Mouse (Mus musculus): ENCODE measurements around the gene Mybbp1a. TPM values are rescaled to one million over a fixed set of nuclear protein-coding genes. Genes with fewer than 3 reads are reported as not detected.
"Not testable (repeated sequence)": the region's sequence is repeated elsewhere in the genome, so short reads cannot be mapped to it uniquely, and the experiment has no call there.

Gene Mybbp1a
- polyA plus RNA-seq, 1 experiment from 2014 or later: 111 TPM

DNA sequence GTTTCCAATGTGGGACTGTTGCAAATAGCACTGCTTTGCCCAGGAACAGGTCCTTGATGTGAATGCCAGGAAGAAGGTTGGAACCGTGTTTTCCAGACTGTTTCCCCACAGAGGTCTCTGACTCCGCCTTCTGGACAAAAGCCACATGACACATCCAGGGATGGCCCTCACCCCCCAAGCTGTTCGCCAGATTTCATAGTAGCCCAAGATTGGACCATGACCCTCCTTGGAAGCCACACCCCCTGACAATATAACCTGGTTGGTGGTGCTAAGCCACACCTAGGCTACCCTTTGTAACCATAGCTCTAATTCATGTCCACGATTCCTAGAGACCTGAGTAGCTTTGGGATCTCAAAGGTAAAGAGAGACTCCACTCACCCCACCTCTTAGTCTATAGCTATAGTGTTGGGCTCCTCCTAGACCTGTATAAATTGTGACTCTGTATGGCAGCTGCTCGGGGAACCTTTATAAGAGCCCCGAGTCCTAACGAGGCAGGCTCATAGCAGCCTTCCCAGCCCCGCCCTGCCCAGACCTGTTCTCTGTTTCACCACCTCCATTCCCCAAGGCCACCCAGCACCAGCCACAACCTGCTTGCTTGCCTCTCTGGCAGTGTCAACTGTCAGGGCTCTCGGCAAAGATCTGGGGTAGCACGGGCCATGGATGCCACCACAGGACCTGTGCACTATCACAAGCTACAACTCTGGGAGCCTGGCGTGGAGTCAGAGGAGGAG lies 6.0 kb upstream of the Mybbp1a start, which contains the start of gene Ggt6:
Gene Ggt6, plus strand, starts transcription at position 564 of the 731 bp plus-strand sequence.
- no peak within 1 kb of the TSS for H3K27ac ChIP-seq
- H3K4me1 ChIP-seq: no peaks in the 10 kb centered on the region
- no peak within 1 kb of the TSS for H3K4me3 ChIP-seq
- H3K9ac ChIP-seq: no peak within 1 kb of the TSS
- H3K4me2 ChIP-seq (replicated peaks): no peak within 1 kb of the TSS
- H3K27me3 ChIP-seq (replicated peaks): no peaks in the 10 kb centered on the region
- no peaks in the 10 kb centered on the region for H3K36me3 ChIP-seq
- H3K9me3 ChIP-seq: no peaks in the 10 kb centered on the region
- ATAC-seq (ENCODE audit: low FRiP score, low read depth): no peak
- 69% methylated on average over 11 of the region's 11 CpGs for WGBS

DNA sequence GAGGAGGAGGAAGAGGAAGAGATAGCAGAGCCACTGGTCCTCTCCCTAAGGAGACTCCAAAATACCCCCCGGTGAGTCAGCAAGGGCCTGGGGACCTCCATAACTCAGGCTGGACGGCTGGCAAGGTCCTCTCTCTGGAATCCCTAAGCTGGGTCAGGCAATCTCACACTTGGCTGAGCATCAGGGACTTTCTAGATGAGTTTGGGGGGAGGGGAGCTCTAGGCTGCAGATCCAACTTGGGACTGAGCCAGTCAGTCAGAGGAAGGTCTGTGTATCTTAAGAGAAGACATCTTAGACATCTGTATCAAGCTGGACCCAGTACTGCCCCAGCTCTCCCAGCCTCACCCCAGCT lies 5.5 kb upstream of the Mybbp1a start:
- no peak for ATAC-seq (ENCODE audit: low FRiP score, low read depth)
- no peaks in the 10 kb centered on the region for H3K27me3 ChIP-seq (replicated peaks)
- H3K4me2 ChIP-seq (replicated peaks): no peak overlapping the region
- no peak overlapping the region for H3K4me3 ChIP-seq
- WGBS: 48% methylated on average over 2 of the region's 2 CpGs
- H3K4me1 ChIP-seq: no peaks in the 10 kb centered on the region
- H3K27ac ChIP-seq: no peak overlapping the region
- no peak overlapping the region for H3K9ac ChIP-seq
- no peaks in the 10 kb centered on the region for H3K36me3 ChIP-seq
- H3K9me3 ChIP-seq: no peaks in the 10 kb centered on the region

DNA sequence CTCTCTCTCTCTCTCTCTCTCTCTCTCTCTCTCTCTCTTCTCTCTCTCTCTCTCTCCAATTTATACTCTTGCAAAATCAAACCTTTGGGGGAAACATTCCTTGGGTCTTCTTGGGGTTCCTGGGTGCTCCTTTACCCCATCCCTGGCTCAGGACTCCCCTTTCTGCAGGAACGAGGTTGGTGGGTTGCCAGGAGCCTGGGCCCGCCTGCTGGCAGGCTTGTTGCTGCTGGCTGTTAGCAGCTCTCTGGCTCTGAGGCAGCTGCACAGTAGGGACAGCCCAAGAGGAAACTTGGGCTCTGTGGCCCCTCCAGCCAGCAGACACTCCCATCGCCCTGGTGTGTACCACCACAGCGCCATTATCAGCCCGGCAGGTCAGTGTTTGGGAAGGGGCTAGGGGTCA lies 4.9 kb upstream of the Mybbp1a start:
- 80% methylated on average over 5 of the region's 5 CpGs for WGBS
- ATAC-seq (ENCODE audit: low FRiP score, low read depth): no peak
- H3K27ac ChIP-seq: no peak overlapping the region
- no peaks in the 10 kb centered on the region for H3K4me1 ChIP-seq
- no peaks in the 10 kb centered on the region for H3K27me3 ChIP-seq (replicated peaks)
- H3K36me3 ChIP-seq: no peaks in the 10 kb centered on the region
- H3K9me3 ChIP-seq: no peaks in the 10 kb centered on the region
- no peak overlapping the region for H3K4me2 ChIP-seq (replicated peaks)
- H3K4me3 ChIP-seq: no peak overlapping the region
- no peak overlapping the region for H3K9ac ChIP-seq

DNA sequence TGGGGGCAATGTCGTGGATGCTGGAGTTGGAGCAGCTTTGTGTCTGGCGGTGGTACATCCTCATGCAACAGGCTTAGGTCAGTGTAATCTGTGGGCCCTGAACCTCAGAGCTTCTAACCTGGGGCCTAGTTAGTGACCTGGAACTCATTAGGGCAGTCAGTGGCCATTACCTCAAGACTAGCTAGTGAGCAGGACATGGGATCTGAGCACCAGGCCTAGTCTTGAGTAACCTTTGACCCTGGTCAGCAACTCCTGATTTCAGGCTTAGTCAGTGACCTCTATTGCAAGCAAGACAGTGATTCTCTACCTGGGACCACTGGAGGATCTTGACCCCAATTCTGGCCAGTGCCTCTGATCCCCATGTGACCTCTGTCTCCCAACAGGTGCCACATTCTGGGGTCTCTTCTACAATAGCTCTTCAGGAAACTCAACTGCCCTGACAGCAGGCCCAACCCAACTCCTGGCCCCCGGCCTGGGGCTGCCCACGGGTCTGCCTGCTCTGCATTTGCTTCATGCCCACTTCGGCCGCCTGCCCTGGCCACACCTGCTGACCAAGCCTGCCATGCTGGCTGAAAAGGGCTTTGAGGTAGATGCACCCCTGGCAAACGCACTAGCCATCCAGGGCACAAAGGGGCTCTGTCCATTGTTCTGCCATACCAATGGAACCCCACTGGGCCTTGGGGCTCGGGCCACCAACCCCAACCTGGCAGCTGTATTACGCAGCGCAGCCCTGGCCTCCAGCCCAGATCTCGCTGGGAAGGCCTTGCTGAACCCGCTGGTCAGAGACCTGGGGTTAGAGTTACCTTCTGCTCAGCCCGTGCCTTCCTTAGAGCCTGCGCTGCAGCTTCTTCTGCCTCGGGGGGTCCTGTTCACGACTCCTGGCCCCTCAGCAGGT lies 4.2 kb upstream of the Mybbp1a start:
- Histone ChIP-seq H3K9me3 (no peaks in the 10 kb centered on the region), H3K27ac (no peak overlapping the region), H3K27me3 (replicated peaks) (no peaks in the 10 kb centered on the region), H3K36me3 (no peaks in the 10 kb centered on the region), H3K4me1 (peaks cover 5% of the 10 kb centered on the region), H3K4me3 (no peak overlapping the region), H3K9ac (no peak overlapping the region), H3K4me2 (replicated peaks) (no peak overlapping the region)
- ATAC-seq (ENCODE audit: low FRiP score, low read depth): no peak
- 82% methylated on average over 16 of the region's 16 CpGs for WGBS

DNA sequence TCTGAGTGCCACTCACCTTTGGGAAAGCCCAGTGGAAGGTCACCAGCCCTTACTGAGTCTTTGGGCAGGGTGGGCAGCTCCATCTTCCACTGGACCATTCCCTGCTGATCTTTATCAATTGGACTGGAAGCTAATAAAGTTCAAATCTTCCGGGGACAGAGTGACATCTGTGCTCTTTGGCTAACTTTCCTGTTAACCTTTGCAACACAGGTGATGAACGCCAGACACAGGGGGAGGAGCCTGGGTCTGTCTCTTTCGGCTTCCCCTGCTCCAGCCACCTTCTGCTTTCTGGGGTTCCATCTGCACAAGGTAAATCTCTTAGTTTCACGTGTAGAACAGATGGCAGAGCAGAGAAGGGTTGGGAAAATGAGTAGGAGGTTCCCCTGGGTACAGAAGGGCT lies 2.7 kb upstream of the Mybbp1a start:
- no peak overlapping the region for H3K27ac ChIP-seq
- peaks cover 12% of the 10 kb centered on the region for H3K4me1 ChIP-seq
- H3K27me3 ChIP-seq (replicated peaks): no peaks in the 10 kb centered on the region
- WGBS: 76% methylated on average over 4 of the region's 4 CpGs
- no peak overlapping the region for H3K4me3 ChIP-seq
- no peak for ATAC-seq (ENCODE audit: low FRiP score, low read depth)
- no peak overlapping the region for H3K4me2 ChIP-seq (replicated peaks)
- H3K36me3 ChIP-seq: peaks cover 12% of the 10 kb centered on the region
- H3K9ac ChIP-seq: no peak overlapping the region
- H3K9me3 ChIP-seq: no peaks in the 10 kb centered on the region

DNA sequence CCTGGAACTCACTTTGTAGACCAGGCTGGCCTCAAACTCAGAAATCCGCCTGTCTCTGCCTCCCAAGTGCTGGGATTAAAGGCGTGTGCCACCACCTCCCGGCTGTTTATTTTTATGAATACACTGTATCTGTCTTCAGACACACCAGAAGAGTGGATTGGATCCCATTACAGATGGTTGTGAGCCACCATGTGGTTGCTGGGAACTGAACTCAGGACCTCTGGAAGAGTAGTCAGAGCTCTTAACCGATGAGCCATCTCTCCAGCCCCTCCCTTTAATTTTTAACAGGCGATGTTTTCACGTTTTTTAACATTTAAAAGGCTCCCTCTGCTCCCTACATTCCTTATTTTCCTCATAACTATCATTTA lies 574 bp upstream of the Mybbp1a start:
- peaks cover 34% of the 10 kb centered on the region for H3K36me3 ChIP-seq
- H3K9ac ChIP-seq: peak overlapping the region; percentile 65
- peaks cover 12% of the 10 kb centered on the region for H3K4me1 ChIP-seq
- H3K27ac ChIP-seq: peak overlapping the region; percentile 82
- not testable (repeated sequence) for H3K9me3 ChIP-seq; H3K27me3 ChIP-seq (replicated peaks)
- peak; percentile 45; the same call in 1 of the 2 replicates for ATAC-seq (ENCODE audit: low FRiP score, low read depth)
- H3K4me2 ChIP-seq (replicated peaks): peak overlapping the region; percentile 93
- WGBS: 49% methylated on average over 6 of the region's 6 CpGs
- H3K4me3 ChIP-seq: peak overlapping the region; percentile 77

DNA sequence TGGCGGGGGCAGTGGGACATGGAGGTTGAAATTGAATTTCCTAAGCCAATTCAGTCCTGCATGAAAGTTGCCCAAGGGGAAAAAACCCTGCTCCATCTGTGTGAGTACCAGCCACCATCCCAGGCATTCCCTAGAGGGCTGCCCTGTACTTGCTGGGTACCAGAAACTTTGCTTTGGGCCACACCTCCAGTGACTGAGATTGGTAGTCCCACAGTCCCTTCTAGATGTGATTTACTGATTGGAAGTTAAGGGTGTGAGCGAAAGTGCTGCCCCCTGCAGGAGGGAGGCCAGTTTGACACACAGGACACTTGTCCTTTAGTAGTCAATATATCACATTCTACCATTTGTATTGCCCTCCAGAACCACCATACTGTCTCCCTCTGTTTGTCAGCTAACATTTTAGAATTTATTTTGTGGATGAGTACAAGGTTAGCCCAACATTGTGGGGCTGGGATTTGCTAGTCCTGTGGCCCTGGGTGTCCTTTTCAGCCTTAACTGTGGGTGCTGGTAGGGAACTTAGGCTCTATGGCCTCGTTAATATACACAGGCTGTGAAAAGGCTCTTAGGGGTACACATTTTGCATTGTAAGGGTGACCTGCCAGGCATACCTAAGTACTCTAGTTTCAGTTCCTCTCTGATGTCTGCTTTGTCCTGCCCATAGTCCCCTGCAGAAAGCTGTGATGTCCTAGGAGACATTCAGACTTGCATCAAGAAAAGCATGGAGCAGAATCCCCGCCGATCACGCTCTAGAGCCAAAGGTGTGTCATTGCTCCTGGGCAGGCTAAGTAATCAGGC lies 5.4 kb downstream of the Mybbp1a start:
- Histone ChIP-seq H3K27ac (no peak overlapping the region), H3K4me3 (no peak overlapping the region), H3K9me3 (no peaks in the 10 kb centered on the region), H3K4me2 (replicated peaks) (no peak overlapping the region), H3K27me3 (replicated peaks) (no peaks in the 10 kb centered on the region), H3K4me1 (peaks cover 12% of the 10 kb centered on the region), H3K9ac (no peak overlapping the region), H3K36me3 (peaks cover 93% of the 10 kb centered on the region)
- 88% methylated on average over 6 of the region's 6 CpGs for WGBS
- no peak for ATAC-seq (ENCODE audit: low FRiP score, low read depth)

DNA sequence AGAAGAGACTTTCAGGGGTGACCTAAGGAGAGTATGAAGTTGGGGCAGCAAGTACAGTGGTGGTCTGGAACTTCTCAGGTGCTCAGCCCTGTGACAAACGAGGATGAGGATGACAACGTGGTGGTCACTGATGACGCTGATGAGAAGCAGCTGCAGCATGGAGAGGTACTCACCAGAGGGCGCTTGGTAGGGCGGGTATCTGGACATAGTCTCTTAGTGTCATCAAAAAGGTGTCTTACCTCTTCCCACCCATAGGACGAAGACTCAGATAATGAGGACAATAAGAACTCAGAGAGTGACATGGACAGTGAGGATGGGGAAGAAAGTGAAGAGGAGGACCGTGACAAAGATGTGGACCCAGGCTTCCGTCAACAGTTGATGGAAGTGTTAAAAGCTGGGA lies 6.3 kb downstream of the Mybbp1a start:
- H3K4me3 ChIP-seq: no peak overlapping the region
- H3K4me2 ChIP-seq (replicated peaks): no peak overlapping the region
- WGBS: 87% methylated on average over 8 of the region's 8 CpGs
- peaks cover 100% of the 10 kb centered on the region for H3K36me3 ChIP-seq
- H3K4me1 ChIP-seq: peaks cover 3% of the 10 kb centered on the region
- H3K27me3 ChIP-seq (replicated peaks): no peaks in the 10 kb centered on the region
- no peaks in the 10 kb centered on the region for H3K9me3 ChIP-seq
- no peak overlapping the region for H3K27ac ChIP-seq
- no peak overlapping the region for H3K9ac ChIP-seq
- no peak for ATAC-seq (ENCODE audit: low FRiP score, low read depth)

DNA sequence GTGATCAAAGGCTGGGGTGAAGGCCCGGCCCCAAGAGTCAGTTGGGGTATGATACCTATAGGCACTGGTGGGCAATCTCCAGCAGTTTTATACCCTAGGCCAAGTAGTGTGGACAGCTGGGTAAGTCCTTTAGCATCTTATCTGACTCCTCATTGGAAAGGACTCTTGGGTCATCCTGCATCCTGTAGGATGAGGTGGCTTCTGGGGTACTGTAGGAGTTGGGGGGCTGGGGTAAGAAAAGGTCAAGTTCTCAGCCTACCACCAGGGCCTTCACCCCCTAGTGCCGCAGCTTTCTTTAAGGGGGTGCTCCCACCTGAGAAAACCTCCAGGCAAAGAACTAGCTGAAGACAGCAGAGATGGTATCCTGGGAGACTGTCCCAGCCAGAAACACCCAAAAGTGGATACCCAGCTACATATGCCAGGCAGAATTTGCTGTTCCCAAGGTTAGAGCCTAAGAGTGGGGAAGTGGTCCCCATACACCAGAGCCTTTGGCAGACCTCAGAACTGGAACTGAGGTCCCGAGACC lies 11.0 kb downstream of the Mybbp1a start:
- ATAC-seq (ENCODE audit: low FRiP score, low read depth): no peak
- no peaks in the 10 kb centered on the region for H3K9me3 ChIP-seq
- peaks cover 11% of the 10 kb centered on the region for H3K4me1 ChIP-seq
- no peak overlapping the region for H3K27ac ChIP-seq
- no peaks in the 10 kb centered on the region for H3K27me3 ChIP-seq (replicated peaks)
- no peak overlapping the region for H3K4me3 ChIP-seq
- peaks cover 69% of the 10 kb centered on the region for H3K36me3 ChIP-seq
- H3K9ac ChIP-seq: no peak overlapping the region
- 85% methylated on average over 3 of the region's 3 CpGs for WGBS
- no peak overlapping the region for H3K4me2 ChIP-seq (replicated peaks)

DNA sequence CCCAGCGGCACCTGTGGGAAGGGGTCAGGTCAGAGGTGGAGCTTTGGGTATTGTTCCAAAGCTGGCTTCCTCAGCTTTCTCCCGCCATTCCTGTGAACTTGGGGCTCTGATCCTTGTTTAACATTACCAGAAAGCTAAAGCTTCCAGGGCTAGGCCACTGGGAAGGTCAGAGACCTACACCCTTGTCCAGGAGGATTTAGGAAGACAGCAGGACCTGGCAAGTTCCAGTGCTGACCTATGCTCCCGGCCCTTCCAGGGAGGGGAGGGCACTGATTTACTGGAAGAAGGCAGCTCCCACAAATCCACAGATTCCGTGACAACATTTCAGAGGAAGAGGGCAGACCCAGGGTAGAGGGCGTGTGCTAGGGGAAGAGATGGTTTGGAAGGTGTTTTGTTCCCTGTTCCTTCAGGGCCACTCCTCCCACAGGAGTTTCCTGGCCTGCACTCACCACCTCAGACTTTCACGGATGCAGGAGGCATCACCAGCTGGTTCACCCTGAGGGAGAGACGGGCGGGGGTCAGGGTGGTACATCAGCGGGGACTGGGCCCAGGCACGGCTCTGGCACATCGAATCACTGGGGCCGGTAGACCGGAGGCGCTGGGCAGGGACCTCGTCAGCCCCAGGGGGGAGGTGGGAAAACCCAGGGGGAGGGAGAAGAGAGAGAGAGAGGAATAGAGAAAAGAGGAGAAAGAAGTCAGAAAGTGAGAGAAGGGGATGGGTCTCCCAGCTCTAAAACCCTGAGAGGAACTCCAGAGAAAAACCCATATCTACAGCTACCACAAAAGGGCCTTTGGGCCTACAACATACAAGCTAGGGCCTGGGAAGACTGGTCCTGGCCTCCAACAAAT lies 12.2 kb downstream of the Mybbp1a start:
- Histone ChIP-seq H3K9me3 (no peaks in the 10 kb centered on the region), H3K4me3 (no peak overlapping the region), H3K4me1 (peaks cover 11% of the 10 kb centered on the region), H3K9ac (no peak overlapping the region), H3K27ac (no peak overlapping the region), H3K4me2 (replicated peaks) (no peak overlapping the region), H3K36me3 (peaks cover 62% of the 10 kb centered on the region), H3K27me3 (replicated peaks) (no peaks in the 10 kb centered on the region)
- 62% methylated on average over 15 of the region's 15 CpGs for WGBS
- ATAC-seq (ENCODE audit: low FRiP score, low read depth): no peak

DNA sequence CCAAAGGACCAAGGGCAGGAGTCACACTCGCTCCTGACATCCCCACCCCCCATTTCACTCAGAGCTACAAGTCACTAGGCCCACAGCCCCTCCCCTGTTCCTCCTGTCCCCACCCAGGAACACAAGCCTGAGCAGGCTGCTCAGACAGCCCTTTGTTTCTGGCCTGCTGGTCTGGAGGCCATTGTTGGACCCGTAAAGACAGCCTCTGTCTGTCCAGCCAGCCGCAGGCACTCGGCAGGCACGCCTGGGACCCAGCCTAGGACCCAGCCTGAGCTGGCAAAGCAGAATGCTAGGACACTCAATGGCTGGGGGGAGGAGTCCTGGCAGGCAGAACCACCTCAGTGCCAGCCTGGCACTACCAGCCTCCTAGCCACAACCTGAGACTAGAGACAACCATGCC lies 14.5 kb downstream of the Mybbp1a start:
- no peak overlapping the region for H3K4me2 ChIP-seq (replicated peaks)
- H3K27me3 ChIP-seq (replicated peaks): no peaks in the 10 kb centered on the region
- ATAC-seq (ENCODE audit: low FRiP score, low read depth): peak; percentile 32; the same call in 1 of the 2 replicates
- no peaks in the 10 kb centered on the region for H3K9me3 ChIP-seq
- no peak overlapping the region for H3K27ac ChIP-seq
- H3K4me3 ChIP-seq: no peak overlapping the region
- peaks cover 38% of the 10 kb centered on the region for H3K36me3 ChIP-seq
- 32% methylated on average over 5 of the region's 5 CpGs for WGBS
- H3K4me1 ChIP-seq: peaks cover 11% of the 10 kb centered on the region
- no peak overlapping the region for H3K9ac ChIP-seq
